Comparison of ENCODE assay signal across 8 mouse cellular contexts in the genomic region with DNA sequence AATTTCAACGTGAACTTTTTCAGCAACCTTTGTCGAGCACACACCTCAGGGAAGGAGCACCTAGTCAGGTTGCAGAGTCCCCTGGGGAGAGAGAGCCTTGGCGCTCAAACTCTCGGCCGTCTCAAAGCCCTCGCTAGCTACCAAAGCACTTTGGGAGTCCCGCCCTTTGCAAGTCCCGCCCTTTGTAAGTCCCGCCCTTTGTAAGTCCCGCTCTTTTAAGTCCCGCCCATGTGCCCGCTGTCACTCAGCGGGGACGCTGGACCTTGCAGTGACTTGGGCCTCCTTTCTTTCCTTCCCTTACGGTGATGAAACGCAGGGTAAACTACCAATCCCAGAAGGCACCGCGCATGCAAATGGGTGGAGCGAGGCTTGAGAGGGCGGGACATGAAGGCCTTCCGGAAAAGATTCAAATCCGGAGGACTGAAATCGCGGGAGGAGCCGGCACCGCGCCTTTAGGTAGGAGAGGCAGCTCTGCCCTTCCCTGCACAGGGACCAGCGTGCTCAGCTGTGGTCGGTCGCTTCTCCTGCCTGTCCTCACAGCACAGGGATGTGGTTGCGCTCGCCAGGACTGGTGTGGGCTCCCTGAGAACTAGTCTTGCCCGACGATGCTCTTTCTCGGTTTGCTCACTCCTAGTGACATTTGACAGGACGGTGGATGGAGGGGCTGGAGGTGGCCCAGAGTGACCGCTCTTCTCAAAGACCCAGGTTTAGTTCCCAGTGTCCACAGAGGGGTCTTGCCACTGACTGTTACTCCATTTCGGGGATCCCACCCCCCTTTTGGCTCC. TPM values are rescaled to one million over a fixed set of nuclear protein-coding genes. Genes with fewer than 3 reads are reported as not detected.
DNase-seq lines count a peak whose midpoint lies in the region; ATAC-seq lines count a peak whose summit lies in the region.

TSS of gene Fbxo48 (plus strand) at position 400 of the 785 bp plus-strand sequence.

- H3K9me3 ChIP-seq in heart, embryonic 13.5 days, result no peaks in the 10 kb centered on the region
- H3K9me3 ChIP-seq in liver, embryonic 12.5 days (replicated peaks), result no peaks in the 10 kb centered on the region
- no peaks in the 10 kb centered on the region for H3K9me3 ChIP-seq in stomach, embryonic 15.5 days

- H3K4me3 ChIP-seq in brown adipose tissue, adult 24 weeks (ENCODE audit: insufficient read depth, low read depth, low read length), result peak within 1 kb of the TSS; percentile 83
- peak within 1 kb of the TSS; percentile 78 for H3K4me3 ChIP-seq in heart, embryonic 13.5 days
- peak within 1 kb of the TSS; percentile 81 for H3K4me3 ChIP-seq in liver, embryonic 12.5 days
- peak within 1 kb of the TSS; percentile 58 for H3K4me3 ChIP-seq in stomach, embryonic 15.5 days (replicated peaks)

- no peak within 1 kb of the TSS for H3K27ac ChIP-seq in brown adipose tissue, adult 24 weeks (replicated peaks; ENCODE audit: low read depth, low read length)
- H3K27ac ChIP-seq in heart, embryonic 13.5 days (replicated peaks), result peak within 1 kb of the TSS; percentile 74
- peak within 1 kb of the TSS; percentile 81 for H3K27ac ChIP-seq in liver, embryonic 12.5 days
- H3K27ac ChIP-seq in stomach, embryonic 15.5 days, result peak within 1 kb of the TSS; percentile 38; the same call in 1 of the 2 replicates

- peak; percentile 98 for DNase-seq in CD4-positive, CD25-positive, alpha-beta regulatory T cell, adult 2 months (ENCODE audit: low read depth, low spot score)
- DNase-seq in fat pad, adult 2 months (ENCODE audit: extremely low read depth, low read depth, low spot score), result peak; percentile 90
- DNase-seq in kidney, postnatal 10 days, result peak; percentile 97
- peak; percentile 95 to 96 for DNase-seq in natural killer cell, adult 2 months (ENCODE audit: low spot score in 2 of 2)

- ATAC-seq in heart, embryonic 13.5 days (ENCODE audit: extremely low read depth, insufficient number of reproducible peaks, low FRiP score, low TSS enrichment), result peak; percentile 99
- peak; percentile 99 for ATAC-seq in liver, embryonic 12.5 days
- ATAC-seq in stomach, embryonic 15.5 days (ENCODE audit: insufficient read depth, low FRiP score, low read depth), result peak; percentile 100

- H3K4me2 ChIP-seq in heart, embryonic 13.5 days, result peak within 1 kb of the TSS; percentile 91
- H3K4me2 ChIP-seq in liver, embryonic 12.5 days, result peak within 1 kb of the TSS; percentile 71
- peak within 1 kb of the TSS; percentile 65 for H3K4me2 ChIP-seq in stomach, embryonic 15.5 days

- H3K36me3 ChIP-seq in heart, embryonic 13.5 days, result no peaks in the 10 kb centered on the region
- H3K36me3 ChIP-seq in liver, embryonic 12.5 days, result peaks cover 13% of the 10 kb centered on the region; the same call in 1 of the 2 replicates
- H3K36me3 ChIP-seq in stomach, embryonic 15.5 days, result no peaks in the 10 kb centered on the region

- WGBS in heart, embryonic 13.5 days, result under 1% methylated on average over 38 of the region's 38 CpGs
- under 1% methylated on average over 38 of the region's 38 CpGs for WGBS in liver, embryonic 12.5 days (ENCODE audit: insufficient replicate concordance)
- under 1% methylated on average over 38 of the region's 38 CpGs for WGBS in stomach, embryonic 15.5 days

- H3K27me3 ChIP-seq in heart, embryonic 13.5 days (replicated peaks), result no peaks in the 10 kb centered on the region
- H3K27me3 ChIP-seq in liver, embryonic 12.5 days (replicated peaks), result no peaks in the 10 kb centered on the region
- H3K27me3 ChIP-seq in stomach, embryonic 15.5 days (replicated peaks), result no peaks in the 10 kb centered on the region

- no peaks in the 10 kb centered on the region for H3K4me1 ChIP-seq in brown adipose tissue, adult 24 weeks (ENCODE audit: control insufficient read depth, insufficient read depth, insufficient read length, low read length)
- peaks cover 31% of the 10 kb centered on the region for H3K4me1 ChIP-seq in heart, embryonic 13.5 days
- H3K4me1 ChIP-seq in liver, embryonic 12.5 days, result peaks cover 44% of the 10 kb centered on the region
- H3K4me1 ChIP-seq in stomach, embryonic 15.5 days, result no peaks in the 10 kb centered on the region

- peak within 1 kb of the TSS; percentile 91 for H3K9ac ChIP-seq in heart, embryonic 13.5 days
- H3K9ac ChIP-seq in liver, embryonic 12.5 days, result peak within 1 kb of the TSS; percentile 87
- H3K9ac ChIP-seq in stomach, embryonic 15.5 days, result peak within 1 kb of the TSS; percentile 19

RNA-seq across cellular contexts. Expression of gene Fbxo48, which starts in this region (rescaled TPM):
- polyA plus RNA-seq in brown adipose tissue, adult 24 weeks (2012; ENCODE audit: insufficient read depth, insufficient read length, missing spikeins), result not detected in 2 replicates
- 0.92 and 1.1 TPM in 2 replicates for polyA plus RNA-seq in heart, embryonic 13.5 days (2015; fragmentation: Nextera tagmentation; extraction: Ambion mirVana)
- 2.5 and 3.2 TPM in 2 replicates for polyA plus RNA-seq in liver, embryonic 12.5 days (2016; fragmentation: Nextera tagmentation; extraction: Ambion mirVana)
- 1.4 and 1.7 TPM in 2 replicates for polyA plus RNA-seq in stomach, embryonic 15.5 days (2015; fragmentation: Nextera tagmentation; extraction: Ambion mirVana)

Comparison
In these comparisons a context has a peak if more than half of its experiments do, and no peak if none do; other contexts are left out.
1. H3K9ac ChIP-seq: peak in every context shown above with its lines; median percentile 91 in heart, embryonic 13.5 days; 87 in liver, embryonic 12.5 days; 19 in stomach, embryonic 15.5 days.